Mouse (Mus musculus) small intestine, adult 2 months (tissue): ENCODE measurements at regions not wholly inside any gene's neighbourhood (a gene's known extent, or its start where the extent isn't known, plus 50 kb on each side); places are given as distances from the start of the nearest gene placed in this dataset.

Source experiments
- H3K27ac ChIP-seq: fragments of 200-500 bp; 2 replicates; pipeline ENCODE4 v1.5.1; 2012; ENCODE audit warnings: low read depth, low read length, control low read depth, inconsistent platforms; ENCODE audit not compliant: insufficient read depth
- H3K27me3 ChIP-seq: fragments of 200-500 bp; 2 replicates; pipeline ENCODE4 v1.6.1; 2012; ENCODE audit warnings: mild to moderate bottlenecking, moderate library complexity, low read length, inconsistent platforms; ENCODE audit not compliant: control insufficient read depth, insufficient read depth
- H3K36me3 ChIP-seq: fragments of 200-500 bp; 2 replicates; pipeline ENCODE4 v1.6.1; 2012; ENCODE audit warnings: mild to moderate bottlenecking, low read length, control low read depth, inconsistent platforms; ENCODE audit not compliant: control insufficient read depth, insufficient read depth
- H3K4me1 ChIP-seq: fragments of 200-500 bp; 2 replicates; pipeline ENCODE4 v1.6.1; 2012; ENCODE audit warnings: low read length, inconsistent platforms, mixed read lengths; ENCODE audit not compliant: control insufficient read depth, insufficient read depth, insufficient read length
- H3K4me3 ChIP-seq: fragments of 200-500 bp; 2 replicates; pipeline ENCODE4 v1.5.1; 2012; ENCODE audit warnings: low read depth, mild to moderate bottlenecking, control low read depth, inconsistent platforms, low read length, moderate library complexity
- CTCF ChIP-seq: fragments of 200-500 bp; IDR thresholded peaks from 2 replicates; pipeline ENCODE4 v1.5.1; 2012; ENCODE audit warnings: low read depth, mild to moderate bottlenecking, control low read depth, inconsistent platforms, low read length, moderate library complexity, mixed read lengths; ENCODE audit not compliant: insufficient replicate concordance, insufficient read length; ENCODE audit errors: extremely low read depth
- POLR2A ChIP-seq: fragments of 200-500 bp; IDR thresholded peaks from 2 replicates; pipeline ENCODE4 v1.6.1; 2012; ENCODE audit warnings: low read depth, mild to moderate bottlenecking, control low read depth, inconsistent platforms, low read length, moderate library complexity
- WGBS: fragments of 180-500 bp; shearing (Covaris S2); methylation state at CpG from one replicate; pipeline ENCODE4 v1.1.7; 2018; 5-methylcytosine and 5-hydroxymethylcytosine counted together

- H3K27me3 ChIP-seq = no peaks in the 10 kb centered on the region
- no peaks in the 10 kb centered on the region for H3K36me3 ChIP-seq
- no peak overlapping the region for H3K4me3 ChIP-seq
- 67% methylated on average over 8 of the region's 8 CpGs for WGBS
- no peak for TF ChIP-seq CTCF
- TF ChIP-seq POLR2A = no peak
- H3K4me1 ChIP-seq = no peaks in the 10 kb centered on the region
- H3K27ac ChIP-seq = no peak overlapping the region
Observed at GRCm38 (mm10) chr4:97509576-97509975, 263.0 kb upstream of the Nfia start.

- 31% methylated on average over 1 of the region's 1 CpGs for WGBS
- no peaks in the 10 kb centered on the region for H3K27me3 ChIP-seq
- H3K4me3 ChIP-seq = no peak overlapping the region
- no peaks in the 10 kb centered on the region for H3K4me1 ChIP-seq
- TF ChIP-seq POLR2A (no peak), CTCF (no peak)
- H3K36me3 ChIP-seq = no peaks in the 10 kb centered on the region
- H3K27ac ChIP-seq = no peak overlapping the region
Observed at GRCm38 (mm10) chr4:97505734-97506133, 266.8 kb upstream of the Nfia start.

GRCm38 (mm10) chr4:97491248-97491804, 281.2 kb upstream of the Nfia start:
- H3K4me1 ChIP-seq = peaks cover 1% of the 10 kb centered on the region; the same call in 1 of the 2 replicates
- no peaks in the 10 kb centered on the region for H3K36me3 ChIP-seq
- no peak overlapping the region for H3K4me3 ChIP-seq
- H3K27me3 ChIP-seq = no peaks in the 10 kb centered on the region
- WGBS = 14% methylated on average over 2 of the region's 2 CpGs
- TF ChIP-seq CTCF (no peak), POLR2A (no peak)
- no peak overlapping the region for H3K27ac ChIP-seq

- Histone ChIP-seq H3K27me3 (no peaks in the 10 kb centered on the region), H3K4me1 (peaks cover 4% of the 10 kb centered on the region; the same call in 1 of the 2 replicates), H3K4me3 (no peak overlapping the region), H3K36me3 (no peaks in the 10 kb centered on the region), H3K27ac (no peak overlapping the region)
- 8% methylated on average over 10 of the region's 10 CpGs for WGBS
- no peak for TF ChIP-seq POLR2A
Observed at GRCm38 (mm10) chr4:97486354-97486753, 286.2 kb upstream of the Nfia start.

- H3K27me3 ChIP-seq = no peaks in the 10 kb centered on the region
- WGBS = 69% methylated on average over 3 of the region's 3 CpGs
- H3K36me3 ChIP-seq = no peaks in the 10 kb centered on the region
- H3K4me1 ChIP-seq = peaks cover 4% of the 10 kb centered on the region; the same call in 1 of the 2 replicates
- H3K4me3 ChIP-seq = no peak overlapping the region
- no peak for TF ChIP-seq POLR2A
- no peak for TF ChIP-seq CTCF
- H3K27ac ChIP-seq = no peak overlapping the region
Observed at GRCm38 (mm10) chr4:97485225-97485624, 287.3 kb upstream of the Nfia start.

GRCm38 (mm10) chr4:97482701-97483246, 289.8 kb upstream of the Nfia start:
- no peaks in the 10 kb centered on the region for H3K36me3 ChIP-seq
- H3K4me3 ChIP-seq = no peak overlapping the region
- no peak for TF ChIP-seq POLR2A
- TF ChIP-seq CTCF = no peak
- no peaks in the 10 kb centered on the region for H3K27me3 ChIP-seq
- 89% methylated on average over 10 of the region's 10 CpGs for WGBS
- H3K4me1 ChIP-seq = peaks cover 4% of the 10 kb centered on the region; the same call in 1 of the 2 replicates
- no peak overlapping the region for H3K27ac ChIP-seq

GRCm38 (mm10) chr4:97481836-97482235, 290.7 kb upstream of the Nfia start:
- no peak for TF ChIP-seq CTCF
- TF ChIP-seq POLR2A = no peak
- Histone ChIP-seq H3K4me1 (peaks cover 4% of the 10 kb centered on the region; the same call in 1 of the 2 replicates), H3K4me3 (no peak overlapping the region), H3K27ac (no peak overlapping the region), H3K36me3 (no peaks in the 10 kb centered on the region), H3K27me3 (no peaks in the 10 kb centered on the region)
- 85% methylated on average over 3 of the region's 3 CpGs for WGBS
